Mouse (Mus musculus): Measurements from ENCODE around the gene Atp2b2.

Gene Atp2b2

DNA sequence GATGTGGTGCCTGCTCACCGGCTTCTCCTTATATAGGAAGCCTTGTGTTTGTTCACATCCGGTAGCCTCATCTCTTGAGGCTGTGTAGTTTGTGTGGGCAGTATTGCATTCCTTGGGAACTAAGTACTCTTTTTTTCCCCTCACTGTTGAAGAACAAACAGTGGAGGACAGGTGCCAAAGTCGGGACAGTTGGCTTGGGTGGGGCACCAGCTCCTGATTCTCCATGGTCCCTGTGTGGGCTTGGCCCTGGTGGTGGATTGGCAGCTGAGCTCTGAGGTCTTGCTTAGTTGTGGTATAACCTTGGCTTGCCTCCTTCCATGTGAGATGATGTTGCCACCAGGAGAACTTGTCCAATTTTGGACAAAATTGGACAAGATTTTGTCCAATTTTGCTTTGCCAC, 322.5 kb downstream of the Atp2b2 start, which contains the start of gene Ghrl:
Ghrl (minus strand) TSS at position 3 of the 400 bp plus-strand sequence.
- in situ Hi-C loops (cut with MboI, MseI): loop anchor here (10.0 kb wide), 1 partner anchor 585 kb away; no protein-coding TSS in a partner anchor

DNA sequence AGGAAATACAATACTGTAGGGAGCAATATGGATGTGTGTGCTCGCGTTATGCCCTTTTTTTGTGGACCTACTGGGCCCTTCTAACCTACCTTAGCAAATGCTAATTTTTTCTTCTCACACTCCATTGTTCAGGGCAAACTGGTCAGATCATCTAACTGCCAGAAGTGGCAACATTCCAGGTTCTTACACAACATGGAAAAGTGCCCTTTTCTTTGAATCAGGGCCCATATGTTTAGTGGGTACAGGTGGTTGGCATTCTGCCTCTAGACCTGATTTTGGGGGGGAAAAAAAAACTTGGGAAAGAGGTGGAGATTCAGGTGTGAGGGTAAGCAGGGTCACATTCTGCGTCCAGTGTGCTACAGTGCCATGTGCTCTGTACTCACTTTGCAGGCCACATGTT, 324.9 kb downstream of the Atp2b2 start:
- in situ Hi-C loops (cut with MboI, MseI): loop anchor here (10.0 kb wide), 1 partner anchor 583 kb away; no protein-coding TSS in a partner anchor

- in situ Hi-C loops (cut with MboI, MseI): loop anchor here (10.0 kb wide), 1 partner anchor 580 kb away; no protein-coding TSS in a partner anchor
These were observed 327.6 kb downstream of the Atp2b2 start for GRCm38 (mm10) chr6:113714797-113715196.

DNA sequence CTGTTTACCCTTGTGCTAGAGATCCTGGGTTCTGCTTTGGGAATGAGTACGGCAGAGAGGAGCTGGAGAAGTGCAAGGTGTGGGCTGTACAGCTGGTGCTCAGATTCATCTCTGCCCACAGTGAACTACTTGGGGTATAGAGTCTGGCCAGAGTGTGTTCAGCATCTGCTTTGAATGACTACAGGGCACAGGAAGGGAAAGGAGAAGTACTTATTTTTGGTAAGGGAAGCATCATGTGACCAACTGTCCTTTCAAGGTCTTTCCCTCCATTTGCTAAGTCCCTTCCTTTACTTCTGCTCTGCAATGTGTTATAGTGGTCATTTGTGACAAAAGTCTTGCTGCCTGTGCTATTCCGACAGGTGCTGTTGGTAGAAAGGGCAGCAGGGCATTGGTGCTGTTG, 328.1 kb downstream of the Atp2b2 start:
- in situ Hi-C loops (cut with MboI, MseI): loop anchor here (10.0 kb wide), 1 partner anchor 579 kb away; no protein-coding TSS in a partner anchor

- in situ Hi-C loops (cut with MboI, MseI): loop anchor here (10.0 kb wide), 1 partner anchor 579 kb away; no protein-coding TSS in a partner anchor
These were observed 329.0 kb downstream of the Atp2b2 start for GRCm38 (mm10) chr6:113713389-113713788.

- in situ Hi-C loops (cut with MboI, MseI): loop anchor here (10.0 kb wide), 1 partner anchor 578 kb away; no protein-coding TSS in a partner anchor
These were observed 329.7 kb downstream of the Atp2b2 start for GRCm38 (mm10) chr6:113712718-113713117.

- in situ Hi-C loops (cut with MboI, MseI): loop anchor here (10.0 kb wide), 1 partner anchor 653 kb away; the partner anchor contains the start of gene Thumpd3
These were observed 344.9 kb downstream of the Atp2b2 start for GRCm38 (mm10) chr6:113697222-113698205.

DNA sequence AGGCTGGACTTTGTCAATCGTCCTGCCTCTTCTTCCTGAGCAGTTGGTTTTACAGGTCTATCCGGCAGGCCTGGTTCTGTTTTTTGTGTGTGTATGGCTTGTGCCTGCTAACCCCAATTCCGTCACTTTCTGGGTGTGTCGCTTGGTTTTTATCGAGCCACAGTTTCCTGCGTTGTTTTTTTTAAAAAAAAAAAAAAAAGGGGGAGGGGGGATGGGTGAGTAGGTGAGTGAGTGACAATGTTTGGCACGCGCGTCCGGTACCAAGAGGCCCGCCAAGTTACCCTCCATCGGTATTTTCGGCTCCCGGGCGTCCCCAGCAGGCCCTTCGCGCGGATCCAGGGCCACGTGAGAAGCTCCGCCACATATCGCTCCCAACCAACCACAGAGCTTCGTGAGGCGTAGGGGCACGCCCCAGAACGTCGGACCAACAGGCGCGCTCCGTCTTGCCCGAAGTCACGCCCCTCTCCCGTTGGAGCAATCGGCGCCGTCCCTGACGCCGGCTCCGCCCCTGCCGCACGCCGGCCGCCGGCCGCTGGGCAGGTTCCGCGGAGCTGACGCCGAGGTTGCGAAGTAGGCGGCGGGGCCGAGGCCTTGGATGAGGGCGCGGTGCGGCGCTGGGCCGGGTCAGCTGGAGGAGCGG, 345.7 kb downstream of the Atp2b2 start, which contains the start of gene Tatdn2:
Tatdn2 (plus strand) TSS at position 469 of the 640 bp plus-strand sequence.
- in situ Hi-C loops (cut with MboI, MseI): loop anchor here (10.0 kb wide), 1 partner anchor 652 kb away; the partner anchor contains the start of gene Thumpd3

- in situ Hi-C loops (cut with MboI, MseI): loop anchor here (10.0 kb wide), 1 partner anchor 651 kb away; the partner anchor contains the start of gene Thumpd3
These were observed 346.6 kb downstream of the Atp2b2 start for GRCm38 (mm10) chr6:113695766-113696355.

- in situ Hi-C loops (cut with MboI, MseI): loop anchor here (10.0 kb wide), 1 partner anchor 650 kb away; the partner anchor contains the start of gene Thumpd3
These were observed 347.2 kb downstream of the Atp2b2 start for GRCm38 (mm10) chr6:113695203-113695602.

Data from regulatory T cell (primary cell).